Mouse (Mus musculus) hindbrain, embryonic 10.5 days (tissue): ENCODE data around the gene Tdrd9. TPM values are rescaled to one million over a fixed set of nuclear protein-coding genes. Genes with fewer than 3 reads are reported as not detected.
"Not testable (repeated sequence)": the region's sequence is repeated elsewhere in the genome, so short reads cannot be mapped to it uniquely, and the experiment has no call there.

Experiments
- DNase-seq: peaks from one replicate; pipeline ENCODE4 v3.0.0-alpha.2; 2017; ENCODE audit warnings: low spot score
- H3K27ac ChIP-seq: fragments of 300-500 bp; sonication (generic); 2 replicates; pipeline ENCODE4 v1.5.1; 2016; ENCODE audit warnings: mild to moderate bottlenecking, moderate library complexity
- H3K27me3 ChIP-seq: fragments of 300-500 bp; sonication (generic); 2 replicates; pipeline ENCODE4 v1.6.1; 2016; ENCODE audit warnings: mild to moderate bottlenecking; ENCODE audit not compliant: poor library complexity, insufficient read depth, severe bottlenecking
- H3K36me3 ChIP-seq: fragments of 300-500 bp; sonication (generic); 2 replicates; pipeline ENCODE4 v1.6.1; 2016; ENCODE audit warnings: mild to moderate bottlenecking, moderate library complexity
- H3K4me1 ChIP-seq: fragments of 300-500 bp; sonication (generic); replicated peaks from 2 replicates; pipeline ENCODE4 v1.6.1; 2016; ENCODE audit warnings: mild to moderate bottlenecking
- H3K4me3 ChIP-seq: fragments of 300-500 bp; sonication (generic); 2 replicates; pipeline ENCODE4 v1.5.1; 2016; ENCODE audit warnings: mild to moderate bottlenecking, moderate library complexity
- H3K9me3 ChIP-seq: fragments of 300-500 bp; sonication (generic); 2 replicates; pipeline ENCODE4 v1.6.1; 2016; ENCODE audit warnings: mild to moderate bottlenecking, moderate library complexity
- WGBS: fragments of 180-500 bp; shearing (Covaris S2); methylation state at CpG from one replicate; pipeline ENCODE4 v1.1.7; 2016; 5-methylcytosine and 5-hydroxymethylcytosine counted together
- polyA plus RNA-seq: library from polyadenylated mRNA; unstranded; fragments of >200 nt; fragmentation: Nextera tagmentation; extraction: Ambion mirVana; gene quantifications from 2 replicates; pipeline ENCODE4 v1.2.1, GENCODE M21; 2016

Tdrd9 gene
- polyA plus RNA-seq, 1 experiment from 2014 or later = 1.2 TPM

DNA sequence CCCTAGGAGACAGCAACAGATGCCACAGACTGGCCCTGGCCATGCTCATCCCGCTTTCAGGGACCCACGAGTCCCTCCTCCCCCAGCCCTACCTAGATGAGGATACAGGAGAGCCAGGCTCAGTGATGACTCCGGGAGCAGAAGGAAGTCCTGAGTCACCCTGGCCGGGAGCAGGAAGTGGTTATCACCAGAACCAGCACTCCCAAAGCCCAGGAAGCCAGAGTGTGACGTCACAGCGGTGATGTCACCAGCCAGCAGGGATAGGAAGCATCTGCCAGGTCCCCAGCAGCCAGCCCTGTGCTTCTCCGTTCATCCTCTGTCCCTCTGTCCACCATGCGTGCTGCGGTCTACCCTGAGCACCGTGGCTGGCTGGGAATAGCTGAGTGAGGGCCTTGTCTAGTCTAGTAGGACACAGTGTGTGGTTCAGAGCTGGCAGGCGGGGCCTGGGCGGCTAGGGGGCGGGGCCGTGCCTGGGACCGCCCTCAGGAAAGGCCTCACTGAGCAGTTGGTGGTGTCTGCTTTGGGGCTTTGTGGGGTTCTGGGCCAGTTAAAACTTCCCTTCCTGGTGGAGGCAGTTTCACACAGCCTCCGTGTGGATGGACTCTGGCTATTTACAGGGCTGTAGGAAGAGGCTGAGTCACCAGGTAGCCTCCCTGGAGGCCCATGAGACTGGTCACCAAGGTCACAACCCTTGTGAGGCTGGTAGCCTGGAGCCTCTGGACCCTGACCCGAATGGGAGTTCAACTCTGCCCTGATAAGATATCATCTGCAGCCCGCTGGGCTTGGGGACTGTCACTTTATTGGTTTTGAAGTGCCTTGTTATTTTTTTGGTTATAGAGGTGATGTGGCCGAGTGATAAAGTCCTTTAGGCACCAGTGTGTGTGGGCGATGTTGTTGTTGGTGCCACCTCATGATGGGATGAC, 27.0 kb upstream of the Tdrd9 start:
- WGBS = 67% methylated on average over 18 of the region's 20 CpGs

DNA sequence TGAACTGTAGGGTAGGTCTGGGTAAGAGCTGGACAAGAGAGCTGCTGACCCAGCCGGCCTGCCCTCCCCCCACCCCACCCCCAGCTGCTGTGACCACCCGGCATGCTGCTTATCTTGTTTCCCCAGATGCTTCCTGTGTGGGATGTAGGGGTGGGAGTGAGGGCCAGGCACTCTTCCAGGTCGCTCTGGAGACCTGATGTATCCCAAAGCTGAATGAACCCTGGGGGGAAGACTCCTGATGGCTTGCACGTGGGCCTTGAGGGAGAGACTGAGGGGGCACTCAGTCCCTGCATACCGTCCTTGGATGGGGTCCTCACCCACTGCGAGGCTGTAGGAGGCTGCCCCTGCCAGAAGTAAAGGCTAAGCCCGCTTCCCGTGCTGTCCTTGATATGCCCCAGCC, 26.2 kb upstream of the Tdrd9 start:
- WGBS = 62% methylated on average over 8 of the region's 8 CpGs
- Histone ChIP-seq H3K36me3 (no peaks in the 10 kb centered on the region), H3K9me3 (no peaks in the 10 kb centered on the region), H3K4me1 (peaks cover 29% of the 10 kb centered on the region), H3K27ac (peak overlapping the region; percentile 68), H3K4me3 (no peak overlapping the region), H3K27me3 (no peaks in the 10 kb centered on the region)
- no peak for DNase-seq

More for the DNA sequence above, 27.0 kb upstream of the Tdrd9 start:
- not testable (repeated sequence) for H3K9me3 ChIP-seq, DNase-seq, H3K27me3 ChIP-seq, H3K36me3 ChIP-seq
- peaks cover 29% of the 10 kb centered on the region for H3K4me1 ChIP-seq
- peak overlapping the region; percentile 68 for H3K27ac ChIP-seq
- H3K4me3 ChIP-seq = peak overlapping the region; percentile 3; the same call in 1 of the 2 replicates

DNA sequence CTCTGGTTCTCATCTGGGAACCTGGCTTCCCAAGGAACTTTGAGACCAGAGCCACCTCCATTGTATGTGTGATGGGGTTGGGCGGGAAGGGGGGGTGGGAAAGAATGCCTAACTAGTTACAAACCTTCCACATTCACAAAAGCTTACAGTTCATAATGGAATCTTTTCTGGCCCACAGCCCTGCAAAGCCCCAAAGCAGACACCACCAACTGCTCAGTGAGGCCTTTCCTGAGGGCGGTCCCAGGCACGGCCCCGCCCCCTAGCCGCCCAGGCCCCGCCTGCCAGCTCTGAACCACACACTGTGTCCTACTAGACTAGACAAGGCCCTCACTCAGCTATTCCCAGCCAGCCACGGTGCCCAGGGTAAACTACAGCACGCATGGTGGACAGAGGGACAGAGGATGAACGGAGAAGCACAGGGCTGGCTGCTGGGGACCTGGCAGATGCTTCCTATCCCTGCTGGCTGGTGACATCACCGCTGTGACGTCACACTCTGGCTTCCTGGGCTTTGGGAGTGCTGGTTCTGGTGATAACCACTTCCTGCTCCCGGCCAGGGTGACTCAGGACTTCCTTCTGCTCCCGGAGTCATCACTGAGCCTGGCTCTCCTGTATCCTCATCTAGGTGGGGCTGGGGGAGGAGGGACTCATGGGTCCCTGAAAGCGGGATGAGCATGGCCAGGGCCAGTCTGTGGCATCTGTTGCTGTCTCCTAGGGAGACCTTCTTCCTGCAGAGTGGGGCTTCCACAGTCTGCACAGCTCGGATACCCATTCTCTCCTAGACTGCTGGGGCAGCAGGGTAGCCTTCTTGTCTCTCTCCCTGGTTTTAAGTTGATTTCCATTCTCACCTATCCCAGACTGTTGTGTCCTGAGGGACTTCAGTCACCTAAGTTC, 25.3 kb upstream of the Tdrd9 start:
- Histone ChIP-seq H3K27ac (peak overlapping the region; percentile 68; the same call in 1 of the 2 replicates), H3K4me1 (peaks cover 29% of the 10 kb centered on the region)
- not testable (repeated sequence) for H3K9me3 ChIP-seq, DNase-seq, H3K27me3 ChIP-seq, H3K36me3 ChIP-seq, H3K4me3 ChIP-seq
- 70% methylated on average over 11 of the region's 15 CpGs for WGBS

DNA sequence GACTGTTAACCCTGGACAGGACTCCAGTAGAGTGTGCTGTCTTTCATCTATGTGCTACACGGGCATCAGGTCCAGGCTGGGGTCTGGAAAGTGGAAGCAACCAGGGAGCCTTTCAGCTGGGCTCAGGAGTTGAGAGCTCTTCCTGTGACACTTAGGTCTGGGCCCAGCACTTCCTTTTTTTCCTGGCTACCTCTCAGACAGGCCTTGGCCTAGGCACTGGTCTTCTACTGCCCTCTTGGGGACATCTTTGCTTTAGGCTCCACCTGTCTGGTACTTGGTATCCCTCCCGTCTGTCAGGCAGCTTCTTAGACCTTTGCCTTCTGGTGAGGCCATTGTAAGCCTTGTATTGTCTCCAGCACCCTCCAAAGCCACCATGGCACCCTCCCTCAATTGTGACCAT, 24.6 kb upstream of the Tdrd9 start:
- 51% methylated on average over 2 of the region's 2 CpGs for WGBS
- H3K27ac ChIP-seq = no peak overlapping the region
- no peak for DNase-seq

DNA sequence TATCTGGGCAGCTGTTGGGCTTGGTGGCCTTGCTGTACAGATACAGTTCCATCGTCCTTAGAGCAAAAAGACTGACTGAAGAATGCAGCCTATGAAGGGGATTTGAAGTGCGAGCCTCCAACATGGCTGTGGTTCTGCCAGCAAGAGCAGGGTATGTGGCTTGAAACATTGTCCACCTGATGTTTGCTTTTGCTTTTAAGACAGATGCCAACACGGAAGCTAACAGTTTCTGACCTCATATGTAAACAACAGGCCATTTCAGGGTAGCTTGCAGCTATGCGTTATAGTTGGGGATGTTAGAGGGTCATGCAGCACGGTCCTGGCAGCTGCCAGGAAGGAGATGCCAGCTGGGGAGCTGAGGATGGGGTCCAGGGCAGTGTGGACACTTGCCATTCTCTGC, 20.9 kb upstream of the Tdrd9 start:
- Histone ChIP-seq H3K4me3 (no peak overlapping the region), H3K27me3 (no peaks in the 10 kb centered on the region), H3K4me1 (peaks cover 9% of the 10 kb centered on the region; the same call in 1 of the 2 replicates), H3K9me3 (no peaks in the 10 kb centered on the region), H3K27ac (no peak overlapping the region), H3K36me3 (no peaks in the 10 kb centered on the region)
- DNase-seq = no peak
- 84% methylated on average over 5 of the region's 5 CpGs for WGBS

More for the DNA sequence above, 24.6 kb upstream of the Tdrd9 start:
- no peaks in the 10 kb centered on the region for H3K36me3 ChIP-seq
- peaks cover 34% of the 10 kb centered on the region for H3K4me1 ChIP-seq
- H3K9me3 ChIP-seq = no peaks in the 10 kb centered on the region
- no peaks in the 10 kb centered on the region for H3K27me3 ChIP-seq
- no peak overlapping the region for H3K4me3 ChIP-seq

DNA sequence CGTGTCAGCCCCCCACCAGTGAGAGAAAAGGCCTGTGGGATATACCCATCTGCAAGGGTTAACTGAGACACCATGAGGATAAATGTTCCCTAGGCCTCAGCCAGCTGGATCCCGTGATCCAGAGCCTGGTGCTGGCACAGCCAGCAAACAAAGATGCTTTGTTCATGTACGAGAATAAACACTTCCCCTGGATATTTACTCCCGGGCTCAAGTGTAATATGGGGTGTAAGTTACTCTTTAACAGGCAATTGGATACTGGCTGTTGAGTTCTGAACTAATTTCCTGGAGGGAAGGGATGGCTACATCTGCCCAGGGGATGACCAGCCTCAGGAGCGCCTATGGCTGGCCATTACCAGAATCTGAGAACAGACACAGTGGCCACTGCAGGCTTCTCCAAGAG, 19.7 kb upstream of the Tdrd9 start:
- Histone ChIP-seq H3K9me3 (no peaks in the 10 kb centered on the region), H3K4me1 (0 out of 2 replicates have a peak, but pooled peaks cover 5% of the 10 kb centered on the region), H3K36me3 (no peaks in the 10 kb centered on the region), H3K4me3 (no peak overlapping the region), H3K27ac (0 out of 2 replicates have a peak overlapping the region, but pooled peaks have one; percentile 5), H3K27me3 (no peaks in the 10 kb centered on the region)
- no peak for DNase-seq
- 61% methylated on average over 5 of the region's 5 CpGs for WGBS

DNA sequence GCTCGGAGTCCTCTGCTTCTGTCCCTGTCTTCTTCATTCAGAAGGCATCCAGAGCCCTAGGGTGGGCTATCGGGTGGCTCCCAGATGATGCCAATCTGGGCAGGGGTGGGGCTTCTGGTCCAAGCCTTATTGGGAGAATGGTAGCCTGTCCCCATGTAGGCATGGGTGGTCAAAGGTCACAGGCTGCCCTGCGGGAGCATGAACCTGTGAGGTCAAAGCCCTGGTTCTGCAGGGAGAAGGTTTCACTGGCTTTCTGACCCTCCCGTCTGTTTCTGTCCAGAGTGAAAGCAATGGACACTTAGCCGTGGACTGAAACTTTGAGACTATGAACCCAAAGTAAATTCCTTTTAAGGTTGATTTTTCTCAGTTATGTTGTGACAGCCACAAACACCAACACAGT, 15.2 kb upstream of the Tdrd9 start:
- no peak overlapping the region for H3K4me3 ChIP-seq
- WGBS = 71% methylated on average over 5 of the region's 5 CpGs
- no peaks in the 10 kb centered on the region for H3K27me3 ChIP-seq
- 0 out of 2 replicates have a peak, but pooled peaks cover 12% of the 10 kb centered on the region for H3K4me1 ChIP-seq
- DNase-seq = no peak
- H3K27ac ChIP-seq = no peak overlapping the region
- H3K9me3 ChIP-seq = peaks cover 9% of the 10 kb centered on the region
- peaks cover 26% of the 10 kb centered on the region for H3K36me3 ChIP-seq

DNA sequence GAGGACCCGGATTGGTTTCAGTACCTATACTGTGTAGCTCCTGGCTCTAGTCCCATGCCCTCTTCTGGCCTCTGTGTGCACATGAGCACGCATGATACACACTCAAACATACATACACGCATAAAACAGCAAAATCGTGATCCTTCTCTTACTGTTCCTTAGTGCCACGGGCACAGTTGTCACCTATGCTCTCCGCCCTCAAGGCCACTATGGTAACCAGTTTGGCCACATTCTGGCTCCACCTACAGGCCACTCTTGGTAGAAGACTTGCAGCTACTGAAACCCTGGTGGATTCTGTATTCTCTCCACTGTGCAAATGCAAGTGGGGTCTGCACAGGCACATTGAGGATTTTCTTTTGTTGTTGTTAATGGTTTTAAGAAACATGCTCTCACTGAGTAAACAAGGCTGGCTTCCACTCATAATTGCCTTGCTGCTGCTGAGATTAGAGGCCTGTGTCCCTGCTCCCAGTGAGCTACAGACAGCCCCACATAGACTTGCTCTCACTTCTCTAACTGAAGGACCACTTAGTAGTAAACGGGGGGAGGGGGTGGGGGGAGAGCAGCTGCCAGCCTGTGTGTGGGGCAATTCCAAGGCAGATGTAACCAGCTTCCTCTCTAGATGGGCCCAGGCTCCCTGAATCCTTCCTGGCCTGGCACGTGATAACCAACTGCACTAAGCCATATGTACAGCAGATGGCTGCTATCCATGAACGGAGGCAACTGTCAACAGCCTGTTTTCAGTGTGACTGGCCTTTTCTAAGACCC, 13.1 kb upstream of the Tdrd9 start:
- no peaks in the 10 kb centered on the region for H3K27me3 ChIP-seq
- no peak overlapping the region for H3K4me3 ChIP-seq
- H3K27ac ChIP-seq = no peak overlapping the region
- 0 out of 2 replicates have a peak, but pooled peaks cover 7% of the 10 kb centered on the region for H3K4me1 ChIP-seq
- peaks cover 9% of the 10 kb centered on the region for H3K9me3 ChIP-seq
- 51% methylated on average over 9 of the region's 9 CpGs for WGBS
- H3K36me3 ChIP-seq = peaks cover 47% of the 10 kb centered on the region
- peak; percentile 63 for DNase-seq

DNA sequence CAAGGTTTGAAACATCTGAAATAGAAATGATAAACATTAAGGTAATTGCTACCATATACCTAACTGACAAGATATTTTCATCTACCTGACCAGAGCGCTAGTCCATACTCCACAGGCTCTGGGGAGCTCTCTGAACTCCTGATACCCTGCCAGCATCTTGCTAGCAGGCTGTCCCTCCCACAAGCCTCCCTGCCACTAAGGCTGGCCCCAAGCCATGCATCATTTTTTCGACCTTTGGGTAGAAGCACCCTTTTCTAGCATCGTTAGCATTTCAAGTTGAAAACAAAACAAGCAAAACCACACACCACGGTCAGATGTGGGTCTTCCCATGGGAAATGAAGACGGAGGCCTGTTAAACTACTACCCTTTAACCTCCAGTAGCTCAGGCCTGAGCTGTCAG, 8.0 kb upstream of the Tdrd9 start:
- 93% methylated on average over 5 of the region's 5 CpGs for WGBS
- peaks cover 58% of the 10 kb centered on the region for H3K36me3 ChIP-seq

DNA sequence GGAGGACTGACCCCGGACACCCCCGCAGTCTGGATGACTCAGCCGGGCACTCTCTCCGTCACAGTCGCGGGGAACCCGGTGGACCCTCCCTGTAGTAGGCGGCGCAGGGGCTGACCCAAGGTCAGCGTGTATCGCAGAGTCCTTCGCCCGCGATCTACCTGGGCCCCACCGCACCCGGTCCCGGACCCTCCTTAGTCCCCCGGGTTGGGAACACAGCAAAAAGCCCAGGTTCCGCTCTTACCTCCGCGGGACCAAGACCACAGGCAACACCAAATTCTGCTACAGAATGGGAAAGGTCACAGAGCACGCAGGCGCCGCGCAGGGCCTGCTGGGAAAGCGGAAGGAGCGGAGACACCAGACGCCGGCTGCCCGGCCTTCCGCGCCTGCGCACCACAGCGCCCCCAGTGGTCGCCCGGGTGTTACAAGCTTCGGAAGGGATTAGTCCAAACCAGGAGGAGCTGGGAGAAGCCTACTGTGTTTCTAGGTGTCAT, 4.6 kb upstream of the Tdrd9 start, which contains the start of gene Atp5mpl:
TSS of gene Atp5mpl (minus strand) at position 295 of the 491 bp plus-strand sequence.
- no peaks in the 10 kb centered on the region for H3K27me3 ChIP-seq
- H3K27ac ChIP-seq = peak within 1 kb of the TSS; percentile 94
- H3K9me3 ChIP-seq = no peaks in the 10 kb centered on the region
- peak within 1 kb of the TSS; percentile 97 for H3K4me3 ChIP-seq
- H3K36me3 ChIP-seq = peaks cover 26% of the 10 kb centered on the region
- peaks cover 14% of the 10 kb centered on the region for H3K4me1 ChIP-seq
- under 1% methylated on average over 37 of the region's 37 CpGs for WGBS
- DNase-seq = peak; percentile 98

More for the DNA sequence above, 8.0 kb upstream of the Tdrd9 start:
- H3K4me3 ChIP-seq = no peak overlapping the region
- peaks cover 9% of the 10 kb centered on the region for H3K9me3 ChIP-seq
- H3K27me3 ChIP-seq = no peaks in the 10 kb centered on the region
- H3K27ac ChIP-seq = no peak overlapping the region
- no peak for DNase-seq
- peaks cover 16% of the 10 kb centered on the region for H3K4me1 ChIP-seq

DNA sequence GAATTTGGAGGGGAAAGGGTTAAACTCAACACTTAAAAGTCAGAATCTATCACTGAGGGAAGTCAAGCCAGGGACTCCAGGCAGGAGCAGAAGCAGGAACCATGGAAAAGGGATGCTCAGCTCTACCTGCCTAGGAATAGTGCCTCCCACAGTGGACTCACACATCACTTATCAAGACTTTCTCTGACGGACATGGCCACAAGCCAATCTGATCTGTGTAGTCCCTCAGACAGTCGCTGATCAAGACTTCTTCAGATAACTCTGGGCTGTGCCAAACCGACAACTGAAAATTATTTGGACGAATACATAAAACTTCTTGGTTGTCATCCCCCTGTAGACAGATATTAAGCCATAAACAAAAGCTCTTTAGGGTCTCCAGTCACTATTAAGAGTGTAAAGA, 1.3 kb upstream of the Tdrd9 start:
- no peak for DNase-seq
- Histone ChIP-seq H3K4me3 (no peak overlapping the region), H3K4me1 (peaks cover 13% of the 10 kb centered on the region), H3K27me3 (no peaks in the 10 kb centered on the region), H3K9me3 (no peaks in the 10 kb centered on the region), H3K27ac (no peak overlapping the region), H3K36me3 (no peaks in the 10 kb centered on the region)
- 83% methylated on average over 4 of the region's 4 CpGs for WGBS

DNA sequence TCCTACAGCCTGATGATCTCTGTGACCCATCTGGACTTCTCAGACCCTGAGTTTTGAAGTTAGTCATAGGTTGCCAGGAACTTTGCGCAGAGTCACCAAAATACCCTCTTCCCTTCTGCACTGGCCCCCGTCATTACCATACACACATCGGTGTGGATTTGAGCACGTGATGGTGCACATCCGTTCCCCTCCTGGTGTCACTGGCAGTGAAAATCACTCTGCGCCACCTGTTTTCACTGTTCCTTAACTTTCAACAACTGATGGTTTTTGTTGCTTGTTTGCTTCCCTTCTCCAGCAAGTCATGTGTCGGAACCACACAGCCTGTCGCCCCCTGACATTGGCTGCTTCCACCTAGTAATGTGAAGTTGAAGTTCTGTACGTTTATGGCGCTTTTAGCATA, 1.1 kb downstream of the Tdrd9 start:
- Histone ChIP-seq H3K9me3 (no peaks in the 10 kb centered on the region), H3K27me3 (no peaks in the 10 kb centered on the region), H3K36me3 (no peaks in the 10 kb centered on the region), H3K4me1 (peaks cover 8% of the 10 kb centered on the region; the same call in 1 of the 2 replicates), H3K4me3 (no peak overlapping the region), H3K27ac (no peak overlapping the region)
- 93% methylated on average over 10 of the region's 10 CpGs for WGBS
- DNase-seq = no peak
